In genomic region chr9:113645837-113646169, GRCm38 (mm10) we compare ENCODE assay signal across 8 mouse cellular contexts.
DNase-seq lines count a peak whose midpoint lies in the region; ATAC-seq and TF ChIP-seq lines count a peak whose summit lies in the region.
"Had no signal": no experiment of that assay in that cellular context is flagged by ENCODE, and none has a peak within 500 bp of the region (broad histone marks: within the 10 kb centered on the region; RNA-seq: fewer than 3 reads in every experiment).

No protein-coding gene starts in this region.

- 47% methylated on average over 5 of the region's 5 CpGs for whole genome bisulfite sequencing in intestine, embryonic 14.5 days
- WGBS in intestine, embryonic 15.5 days, result 42% methylated on average over 5 of the region's 5 CpGs
- WGBS in intestine, embryonic 16.5 days, result 43% methylated on average over 5 of the region's 5 CpGs
- 46% methylated on average over 5 of the region's 5 CpGs for WGBS in midbrain, postnatal 0 days

- H3K4me3 ChIP-seq in intestine, embryonic 14.5 days (ENCODE audit: low read depth, low read length), result no peak overlapping the region
- H3K4me3 ChIP-seq in intestine, embryonic 15.5 days (replicated peaks), result no peak overlapping the region
- no peak overlapping the region for H3K4me3 ChIP-seq in intestine, embryonic 16.5 days (ENCODE audit: low read length)
- H3K4me3 ChIP-seq in midbrain, postnatal 0 days (ENCODE audit: low read depth, low read length), result no peak overlapping the region
- H3K4me3 ChIP-seq: kidney, embryonic 15.5 days had no signal

- no peak overlapping the region for H3K9ac ChIP-seq in intestine, embryonic 14.5 days (ENCODE audit: low read length)
- H3K9ac ChIP-seq in intestine, embryonic 15.5 days, result no peak overlapping the region
- no peak overlapping the region for H3K9ac ChIP-seq in intestine, embryonic 16.5 days (ENCODE audit: low read depth, low read length)
- H3K9ac ChIP-seq in midbrain, postnatal 0 days (replicated peaks; ENCODE audit: low read length, poor library complexity, severe bottlenecking), result no peak overlapping the region
- H3K9ac ChIP-seq: kidney, embryonic 15.5 days had no signal

- H3K9me3 ChIP-seq in intestine, embryonic 14.5 days (ENCODE audit: control insufficient read depth, low read length), result no peaks in the 10 kb centered on the region
- H3K9me3 ChIP-seq in intestine, embryonic 15.5 days, result no peaks in the 10 kb centered on the region
- no peaks in the 10 kb centered on the region for H3K9me3 ChIP-seq in intestine, embryonic 16.5 days (ENCODE audit: control insufficient read depth, low read length)
- H3K9me3 ChIP-seq in midbrain, postnatal 0 days (ENCODE audit: low read length), result no peaks in the 10 kb centered on the region
- H3K9me3 ChIP-seq: kidney, embryonic 15.5 days had no signal

- no peaks in the 10 kb centered on the region for H3K4me1 ChIP-seq in intestine, embryonic 14.5 days (replicated peaks; ENCODE audit: control insufficient read depth, insufficient read depth, low read length)
- no peaks in the 10 kb centered on the region for H3K4me1 ChIP-seq in intestine, embryonic 15.5 days (replicated peaks)
- no peaks in the 10 kb centered on the region for H3K4me1 ChIP-seq in intestine, embryonic 16.5 days (ENCODE audit: control insufficient read depth, insufficient read depth, low read length)
- H3K4me1 ChIP-seq in midbrain, postnatal 0 days (ENCODE audit: insufficient read depth, low read length), result no peaks in the 10 kb centered on the region
- H3K4me1 ChIP-seq: kidney, embryonic 15.5 days had no signal

- H3K36me3 ChIP-seq in intestine, embryonic 14.5 days (ENCODE audit: control insufficient read depth, insufficient read depth, low read length), result no peaks in the 10 kb centered on the region
- no peaks in the 10 kb centered on the region for H3K36me3 ChIP-seq in intestine, embryonic 15.5 days
- H3K36me3 ChIP-seq in intestine, embryonic 16.5 days (ENCODE audit: control insufficient read depth, insufficient read depth, low read length), result no peaks in the 10 kb centered on the region
- H3K36me3 ChIP-seq in midbrain, postnatal 0 days (ENCODE audit: insufficient read depth, low read length), result no peaks in the 10 kb centered on the region
- H3K36me3 ChIP-seq: kidney, embryonic 15.5 days had no signal

- peak; percentile 52; the same call in 1 of the 2 replicates for ATAC-seq in intestine, embryonic 14.5 days (replicated peaks; ENCODE audit: low FRiP score, low TSS enrichment, low read depth)
- ATAC-seq in intestine, embryonic 15.5 days, result no peak
- ATAC-seq in common myeloid progenitor, adult 5-6 weeks (replicated peaks; ENCODE audit: low read depth, poor library complexity, severe bottlenecking), result peak; percentile 29; the same call in 1 of the 2 replicates
- peak; percentile 28; the same call in 1 of the 2 replicates for ATAC-seq in intestine, embryonic 16.5 days
- ATAC-seq in midbrain, postnatal 0 days (ENCODE audit: low FRiP score), result peak; percentile 34; the same call in 1 of the 2 replicates

- no peaks in the 10 kb centered on the region for H3K27me3 ChIP-seq in intestine, embryonic 14.5 days (replicated peaks; ENCODE audit: control insufficient read depth, insufficient read depth, low read length)
- no peaks in the 10 kb centered on the region for H3K27me3 ChIP-seq in intestine, embryonic 15.5 days (replicated peaks)
- H3K27me3 ChIP-seq in intestine, embryonic 16.5 days (replicated peaks; ENCODE audit: control insufficient read depth, insufficient read depth, low read length), result no peaks in the 10 kb centered on the region
- H3K27me3 ChIP-seq in midbrain, postnatal 0 days (ENCODE audit: insufficient read depth, low read length), result no peaks in the 10 kb centered on the region
- H3K27me3 ChIP-seq: kidney, embryonic 15.5 days had no signal

- TF ChIP-seq CTCF in midbrain, postnatal 0 days (IDR thresholded peaks at IDR 0.05), result no peak

- H3K27ac ChIP-seq in intestine, embryonic 14.5 days (ENCODE audit: low read depth), result no peak overlapping the region
- no peak overlapping the region for H3K27ac ChIP-seq in intestine, embryonic 15.5 days
- H3K27ac ChIP-seq in intestine, embryonic 16.5 days (ENCODE audit: low read length), result no peak overlapping the region
- H3K27ac ChIP-seq in midbrain, postnatal 0 days (ENCODE audit: low read depth, low read length), result no peak overlapping the region
- H3K27ac ChIP-seq: kidney, embryonic 15.5 days had no signal

- no peak overlapping the region for H3K4me2 ChIP-seq in intestine, embryonic 14.5 days (ENCODE audit: low read length)
- no peak overlapping the region for H3K4me2 ChIP-seq in intestine, embryonic 15.5 days (replicated peaks)
- no peak overlapping the region for H3K4me2 ChIP-seq in intestine, embryonic 16.5 days (ENCODE audit: low read depth, low read length)
- H3K4me2 ChIP-seq in midbrain, postnatal 0 days (ENCODE audit: low read depth, low read length, poor library complexity, severe bottlenecking), result no peak overlapping the region
- H3K4me2 ChIP-seq: kidney, embryonic 15.5 days had no signal

- no peak for DNase-seq in intestine, embryonic 14.5 days (ENCODE audit: low spot score)
- DNase-seq in midbrain, postnatal 0 days (ENCODE audit: low spot score), result no peak
- DNase-seq in right cerebral cortex, postnatal 4 days, result no peak
- DNase-seq in right cerebral cortex, postnatal 14 days, result no peak
